Mouse (Mus musculus) cerebellum, adult (tissue): ENCODE results near the gene Cnmd.
A peak's percentile ranks its signal among the peaks of the same experiment; 100 is the strongest.

Experiments used
- ATAC-seq: cut with Nextera tagmentation; 2 replicates; pipeline ENCODE4 v1.9.2; 2017; ENCODE audit warnings: mild to moderate bottlenecking, moderate library complexity, mixed read lengths; ENCODE audit not compliant: insufficient number of reproducible peaks, low FRiP score, low TSS enrichment

The Cnmd gene

DNA sequence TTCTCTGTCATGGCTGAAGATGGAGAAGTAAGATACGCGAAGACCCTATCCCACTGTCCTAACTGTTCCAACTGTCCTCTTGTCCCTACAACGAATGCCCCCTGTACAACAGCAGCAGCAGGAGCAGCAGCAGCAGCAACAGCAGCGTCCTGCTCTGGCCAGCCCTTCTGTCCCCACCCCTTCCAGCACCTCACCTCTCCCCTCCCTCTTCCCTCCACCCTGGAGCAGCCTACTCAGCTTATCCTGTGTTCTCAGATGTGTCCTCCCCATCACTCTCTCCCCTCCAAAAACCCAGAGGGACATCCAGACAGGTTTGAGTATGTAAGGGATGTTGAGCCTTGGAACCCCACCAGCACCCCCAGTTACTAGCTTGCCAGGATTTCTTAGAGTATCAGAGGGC lies at the start of gene Cnmd:
TSS of gene Cnmd (minus strand) at position 170 of the 400 bp plus-strand sequence.
- no peak for ATAC-seq

DNA sequence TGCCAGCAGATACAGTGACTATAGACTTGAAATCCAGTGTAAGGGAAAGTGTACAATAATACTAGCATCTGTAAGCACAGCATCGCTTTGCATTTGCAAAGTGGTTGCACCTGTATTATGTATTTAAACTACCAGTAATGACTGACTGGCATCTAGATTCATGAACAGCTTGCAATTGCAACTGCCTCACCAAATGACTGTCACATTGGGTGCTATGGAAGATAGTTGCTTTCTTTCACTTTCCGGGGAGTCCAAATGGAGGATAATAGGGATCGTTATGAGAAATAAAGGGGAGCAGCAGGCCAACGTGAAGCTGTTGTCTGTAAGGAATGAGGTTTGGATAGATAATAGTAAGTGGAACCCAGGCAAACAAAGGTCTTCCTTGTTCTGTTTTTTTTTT lies 49.3 kb upstream of the Cnmd start:
- ATAC-seq: no peak

DNA sequence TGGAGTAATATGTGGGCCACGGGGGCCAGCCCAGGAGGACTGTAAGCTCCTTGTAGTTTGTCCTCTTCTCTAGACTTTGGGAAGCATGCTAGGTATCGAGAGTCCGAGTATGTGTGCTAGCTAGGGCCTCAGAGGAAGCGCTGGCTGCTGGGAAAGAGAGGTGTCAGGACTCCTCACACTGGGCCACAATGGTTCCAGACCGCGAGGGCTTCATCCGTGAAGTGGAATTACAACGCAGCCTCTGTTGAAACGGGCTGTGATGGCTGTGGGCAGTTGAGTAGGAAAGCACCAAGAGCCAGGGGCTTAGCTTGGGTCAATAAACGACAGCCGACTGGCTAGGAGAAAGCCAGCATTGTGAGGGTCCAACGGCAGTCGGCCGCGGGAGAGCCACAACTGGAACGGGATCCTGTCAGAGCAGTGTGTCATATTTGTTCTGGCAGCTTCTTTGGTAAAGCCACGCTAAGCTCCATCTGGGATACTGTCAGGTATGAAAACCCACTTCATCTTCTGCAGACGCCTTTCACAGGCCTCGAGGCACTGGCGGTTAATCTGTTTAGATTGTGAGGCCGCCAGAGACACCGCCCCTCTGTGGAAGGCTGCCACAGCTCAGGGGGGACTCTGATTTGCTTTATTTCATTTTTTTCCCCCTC lies 41.7 kb upstream of the Cnmd start:
- ATAC-seq: no peak

DNA sequence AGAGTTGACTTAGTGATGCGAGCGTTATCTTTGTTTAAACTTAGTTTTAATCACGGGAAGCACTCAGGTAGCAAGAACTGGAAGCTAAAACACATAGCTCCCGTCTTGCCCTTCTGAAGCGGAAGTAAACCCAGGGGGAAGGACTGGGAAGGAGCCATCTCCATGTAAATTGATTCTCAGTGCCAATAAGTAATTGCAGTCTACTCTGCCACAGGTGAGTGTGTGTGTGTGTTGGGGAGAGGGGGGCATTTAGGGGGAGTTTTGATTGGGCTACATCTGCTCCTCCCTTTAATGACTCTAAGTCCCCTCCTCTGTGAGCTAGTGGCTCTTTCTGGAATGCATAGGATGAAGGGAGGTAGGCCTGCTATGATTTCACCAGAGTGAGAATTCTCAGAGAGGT lies 39.6 kb upstream of the Cnmd start:
- ATAC-seq: no peak

DNA sequence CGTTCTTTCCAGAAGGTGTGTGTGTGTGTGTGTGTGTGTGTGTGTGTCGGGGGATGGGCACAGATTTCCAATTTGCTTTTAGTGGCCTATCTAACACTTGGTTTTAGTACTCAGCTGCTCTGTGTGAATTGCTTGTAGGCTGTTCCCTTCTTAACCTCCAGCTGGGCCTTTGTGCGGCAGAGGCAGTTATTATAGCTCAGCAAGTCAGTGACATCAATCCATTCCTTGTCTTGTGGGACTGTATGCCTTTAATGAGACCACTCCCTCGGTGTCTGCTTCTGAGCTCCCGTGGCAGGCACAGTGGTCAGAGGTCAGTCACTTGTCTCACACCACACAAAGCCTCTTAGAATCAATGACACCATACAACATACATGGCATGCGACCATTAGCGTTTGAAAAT lies 39.1 kb upstream of the Cnmd start:
- no peak for ATAC-seq

DNA sequence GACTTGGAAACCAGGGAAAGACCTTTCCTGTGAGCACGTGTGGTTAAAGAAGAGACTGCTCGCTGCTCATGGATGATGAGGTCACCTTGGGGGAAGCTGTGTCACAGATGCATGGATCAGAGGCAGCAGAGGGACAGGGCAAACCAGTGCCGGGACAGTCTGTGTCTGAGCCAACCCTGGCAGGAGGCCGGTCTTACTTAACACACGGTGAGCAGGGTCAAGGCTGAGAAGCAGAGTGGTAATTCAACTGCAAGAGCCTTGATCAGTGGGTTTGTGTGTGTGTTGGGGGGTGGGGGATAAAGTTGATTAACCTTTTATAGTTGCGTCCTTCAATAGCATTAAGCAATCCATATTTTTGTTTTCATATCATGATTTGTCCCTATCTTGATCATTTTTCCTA lies 37.4 kb upstream of the Cnmd start:
- ATAC-seq: no peak

DNA sequence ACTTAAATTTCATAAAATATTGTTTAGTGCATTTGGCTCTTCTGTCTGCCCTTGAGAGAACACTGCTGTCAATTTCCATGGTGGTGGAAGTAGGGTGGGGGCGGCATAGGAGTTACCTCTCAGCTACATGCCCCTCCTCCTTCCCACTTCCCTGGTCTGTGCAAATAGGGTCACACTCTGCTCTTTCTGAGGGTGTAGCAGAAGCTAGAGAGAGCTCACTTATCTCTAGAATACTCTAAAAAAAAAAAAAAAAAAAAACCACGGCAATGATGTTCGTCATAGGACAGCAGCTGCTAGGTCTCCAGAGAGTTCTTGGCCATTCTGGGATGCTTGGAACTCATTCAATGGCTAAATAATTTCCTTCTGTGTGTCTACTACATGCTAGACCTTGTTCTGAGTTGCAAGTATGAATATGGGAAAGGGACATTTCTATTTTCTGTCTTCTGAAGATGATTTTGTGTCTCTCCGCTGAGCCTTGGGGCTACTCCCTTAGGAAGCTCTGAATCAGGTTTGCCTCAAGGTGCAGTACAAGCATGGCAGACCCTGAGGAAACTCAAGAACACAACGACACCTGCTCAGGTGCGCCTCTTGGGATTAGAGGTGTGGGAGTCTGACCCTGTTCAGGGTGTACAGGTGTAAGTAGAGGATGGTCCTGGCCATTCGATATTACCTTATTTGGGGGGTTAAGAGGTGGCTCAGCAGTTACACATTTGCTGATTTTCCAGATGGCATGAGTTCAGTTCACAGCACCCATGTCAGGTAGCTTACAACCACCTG lies 28.3 kb upstream of the Cnmd start:
- ATAC-seq: no peak

DNA sequence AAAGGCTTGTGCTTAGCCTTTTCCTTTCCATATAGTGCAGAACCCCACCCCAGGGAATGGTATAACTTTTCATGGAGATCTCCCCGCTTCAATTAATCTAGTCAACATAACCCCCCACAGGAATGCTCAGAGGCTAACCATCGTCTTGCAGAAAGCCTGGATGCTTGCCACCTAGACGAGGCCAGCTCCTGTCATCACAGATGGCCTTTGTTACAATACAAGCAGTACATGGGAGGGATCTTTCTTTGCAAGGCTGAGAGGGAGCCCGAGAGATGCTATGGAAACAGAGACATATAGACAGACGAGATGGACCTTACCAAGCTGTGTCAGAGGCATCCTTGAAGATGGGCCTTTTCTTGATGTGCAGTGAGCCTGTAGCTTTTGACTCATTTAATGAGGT lies 18.7 kb upstream of the Cnmd start:
- no peak for ATAC-seq

DNA sequence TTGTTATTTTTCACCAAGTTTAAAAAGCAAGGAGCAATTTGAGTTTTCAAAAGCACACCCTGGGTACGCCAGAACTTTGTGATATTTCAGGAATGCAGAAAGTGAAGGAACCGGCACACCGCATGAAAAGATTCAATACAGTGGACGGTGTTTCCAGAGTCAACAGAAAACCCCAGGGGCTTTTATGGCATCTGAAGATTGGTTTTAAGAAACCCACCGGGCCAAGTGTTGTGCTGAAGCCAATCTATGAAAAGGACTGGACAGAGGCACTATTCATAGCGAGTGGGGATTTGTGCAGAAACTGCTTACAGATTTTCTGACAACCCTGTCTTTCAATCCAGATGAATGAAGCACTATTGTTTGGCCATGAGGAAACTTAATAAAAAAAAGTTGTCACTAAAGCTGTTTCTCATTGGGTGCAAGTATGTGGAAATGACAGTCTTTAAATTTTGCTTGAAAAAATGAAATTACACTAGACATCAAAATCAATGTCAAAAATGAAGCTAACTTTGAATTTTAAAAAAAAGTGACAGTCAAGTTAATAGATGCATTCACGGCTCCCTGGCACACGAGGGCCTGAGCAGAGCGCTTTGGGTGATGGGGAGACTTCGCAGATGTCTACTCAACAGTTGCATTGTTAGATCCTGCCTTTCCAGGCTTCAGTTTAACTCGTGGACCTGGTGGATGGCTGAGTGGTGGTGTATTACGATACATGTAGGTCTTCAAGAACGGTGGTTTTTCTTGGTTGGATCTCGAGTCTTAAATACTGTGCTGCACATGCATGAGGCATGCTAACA lies 16.1 kb upstream of the Cnmd start:
- ATAC-seq: no peak

DNA sequence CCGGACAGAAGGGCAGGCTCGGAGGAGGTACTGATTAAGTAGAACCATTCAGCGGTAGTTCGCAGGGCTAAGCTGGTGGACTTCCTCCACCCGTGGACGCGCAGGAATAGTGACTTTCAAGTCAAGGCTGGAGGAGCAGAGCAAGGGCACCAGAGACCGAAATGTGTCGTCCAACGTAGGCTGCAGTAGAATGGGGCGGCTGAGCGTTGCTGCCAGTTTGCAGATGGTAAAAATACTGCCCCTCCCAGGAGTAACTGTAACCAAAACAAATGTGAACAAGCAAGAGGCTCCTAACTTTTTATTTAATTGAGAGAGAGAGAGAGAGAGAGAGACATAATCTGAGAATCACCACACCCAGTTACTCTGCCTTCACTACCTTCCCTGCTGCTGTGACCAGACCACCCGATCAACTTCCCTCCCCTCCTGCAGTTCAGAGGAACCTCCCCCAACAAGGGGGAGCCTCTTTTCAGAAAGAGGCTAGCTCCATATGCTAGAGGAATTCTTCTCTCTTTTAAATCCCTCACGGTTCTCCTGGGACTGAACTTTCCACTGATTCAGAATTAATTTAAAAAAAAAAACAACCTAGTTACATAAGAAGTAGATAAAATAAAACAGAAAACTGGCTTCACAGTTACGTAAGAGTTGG lies 15.3 kb upstream of the Cnmd start:
- no peak for ATAC-seq

DNA sequence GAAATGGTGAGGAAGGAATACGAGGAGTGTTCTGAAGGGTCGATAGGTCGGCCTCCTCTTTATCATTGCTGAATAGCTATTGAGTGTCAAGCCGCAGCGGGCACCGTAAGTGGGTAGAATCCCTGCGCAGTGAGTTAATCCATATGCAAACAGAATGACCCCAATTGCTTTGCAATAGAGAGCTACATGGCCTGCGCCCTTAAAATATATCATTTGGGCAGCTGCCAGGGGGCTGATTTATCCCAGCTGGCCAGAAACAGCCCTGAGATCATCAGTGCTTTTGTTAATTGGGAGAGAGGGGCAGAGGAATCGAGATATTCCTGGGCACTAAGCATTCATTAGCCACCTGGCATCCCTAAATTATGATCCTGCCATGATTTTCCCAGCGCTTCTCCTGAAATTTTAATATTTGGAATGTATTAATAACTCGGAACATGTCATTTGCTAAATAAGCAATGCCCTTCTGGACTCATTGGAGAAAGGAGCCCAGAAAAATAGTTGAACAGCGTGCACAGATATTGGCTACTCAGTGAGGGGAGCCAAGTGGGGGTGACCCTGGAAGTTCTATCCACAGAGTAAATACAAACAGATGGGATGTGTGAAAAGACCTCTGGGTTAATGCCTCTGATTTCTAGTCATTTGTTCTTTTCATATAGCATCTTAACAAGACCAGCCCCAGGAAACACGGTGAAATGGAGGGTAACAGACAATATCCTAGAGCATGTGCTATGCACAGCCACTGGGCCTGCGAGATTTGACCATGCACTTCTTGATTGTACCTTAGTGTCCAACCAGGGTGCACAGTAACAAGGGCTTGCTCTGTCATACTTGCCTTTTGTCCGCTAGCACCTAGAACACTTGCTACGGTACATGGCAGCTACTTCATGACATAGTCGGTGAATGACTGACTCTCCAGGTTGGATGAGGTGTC lies 11.4 kb upstream of the Cnmd start:
- ATAC-seq: no peak

DNA sequence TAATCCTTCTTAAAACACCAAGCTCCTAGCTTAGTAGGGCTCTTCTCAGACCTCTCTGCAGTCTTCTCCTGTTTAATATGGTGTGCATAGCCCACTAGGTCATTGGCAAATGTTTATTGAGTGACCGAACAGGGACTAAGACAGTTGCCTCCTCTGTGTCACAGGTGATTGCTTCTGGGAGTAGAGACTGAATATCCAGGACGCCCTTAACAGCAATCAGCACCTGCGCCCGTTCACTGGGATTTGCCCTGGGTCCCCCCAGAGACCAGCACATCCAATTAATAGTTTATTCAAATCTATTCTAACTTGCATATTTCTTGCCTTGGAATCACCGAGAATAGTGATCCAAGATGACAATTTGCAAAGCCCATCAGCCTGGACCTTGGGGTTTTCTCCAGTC lies 10.6 kb upstream of the Cnmd start:
- no peak for ATAC-seq

DNA sequence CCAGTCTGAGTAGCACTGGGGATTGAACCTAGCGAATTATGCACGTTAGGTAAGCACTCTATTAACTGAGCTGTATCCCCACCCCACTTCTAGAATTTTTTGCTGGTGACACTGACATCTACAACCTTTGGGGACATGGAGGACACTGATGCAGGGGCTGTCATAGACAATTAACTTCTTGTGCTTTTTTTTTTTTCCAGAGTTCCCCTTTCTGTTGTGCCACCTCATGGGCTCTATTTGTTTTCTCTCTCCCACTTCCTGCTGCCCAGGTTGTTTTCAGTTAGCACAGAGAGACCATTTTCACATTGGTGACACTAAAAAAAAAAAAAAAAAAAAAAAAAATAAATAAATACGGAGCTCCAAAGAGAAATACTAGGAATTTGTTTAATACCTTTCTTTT lies 9.0 kb upstream of the Cnmd start:
- ATAC-seq: no peak

DNA sequence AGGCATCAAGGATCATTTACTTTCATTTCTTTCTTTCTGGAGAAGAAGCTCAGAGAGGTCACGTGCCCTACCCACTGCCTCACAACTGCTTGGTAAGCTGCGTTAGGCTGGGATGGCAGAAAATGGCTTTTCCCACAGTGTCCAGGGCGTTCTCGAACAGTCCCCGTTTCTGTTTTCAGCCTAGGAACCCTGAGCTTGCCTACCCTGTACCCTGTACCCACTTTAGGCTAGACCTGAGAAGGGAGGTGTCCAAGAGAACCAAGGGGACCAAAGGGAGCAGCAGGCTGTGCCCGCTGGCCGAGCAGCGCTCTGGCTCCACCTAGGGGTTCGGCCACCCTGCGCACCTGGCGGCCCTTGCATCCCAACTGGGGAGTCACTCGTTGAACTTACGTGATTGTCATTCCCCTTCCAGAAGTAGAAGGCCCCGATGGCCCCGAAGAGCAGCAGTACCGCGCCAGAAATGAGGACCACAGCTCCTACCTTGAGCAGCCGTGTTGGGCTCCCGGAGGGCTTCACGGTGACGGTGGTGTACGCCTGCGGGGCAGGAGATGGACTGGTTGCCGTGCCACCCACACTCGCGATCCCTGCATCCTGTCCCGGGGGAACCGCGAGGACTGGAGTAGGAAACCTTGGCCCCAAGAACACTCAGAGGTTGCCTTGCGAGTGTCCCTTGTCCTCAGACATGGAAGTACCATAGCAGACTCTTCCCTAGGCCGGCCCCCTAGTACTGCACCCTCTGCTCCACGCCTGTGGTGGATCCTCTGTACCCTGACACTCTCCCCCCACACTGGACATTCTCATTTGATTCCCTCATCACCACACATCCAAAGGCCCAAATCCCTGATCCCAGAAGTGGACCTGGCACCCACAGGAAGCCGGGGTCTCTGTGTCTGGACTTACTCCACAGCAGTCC lies 709 bp downstream of the Cnmd start:
- ATAC-seq: peak; percentile 62

DNA sequence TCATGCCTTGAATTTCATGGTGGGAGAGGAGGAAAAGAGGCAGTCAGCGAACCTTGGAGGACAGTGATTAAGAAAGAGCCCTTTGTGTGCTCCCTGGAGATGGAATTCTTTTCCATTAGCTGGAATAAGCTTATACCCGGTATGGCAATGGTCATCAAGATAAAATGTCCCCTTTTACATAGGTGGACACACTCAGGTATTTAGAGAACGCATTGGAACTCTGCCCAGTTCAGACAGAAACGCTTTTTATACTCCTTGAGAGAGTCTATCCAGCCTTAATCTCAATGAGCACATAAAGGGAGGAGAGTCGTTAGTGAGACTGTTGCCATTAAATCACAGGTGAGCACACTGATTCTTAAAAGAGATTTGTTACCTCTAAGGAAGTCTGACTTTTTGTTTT lies 1.5 kb downstream of the Cnmd start:
- no peak for ATAC-seq

DNA sequence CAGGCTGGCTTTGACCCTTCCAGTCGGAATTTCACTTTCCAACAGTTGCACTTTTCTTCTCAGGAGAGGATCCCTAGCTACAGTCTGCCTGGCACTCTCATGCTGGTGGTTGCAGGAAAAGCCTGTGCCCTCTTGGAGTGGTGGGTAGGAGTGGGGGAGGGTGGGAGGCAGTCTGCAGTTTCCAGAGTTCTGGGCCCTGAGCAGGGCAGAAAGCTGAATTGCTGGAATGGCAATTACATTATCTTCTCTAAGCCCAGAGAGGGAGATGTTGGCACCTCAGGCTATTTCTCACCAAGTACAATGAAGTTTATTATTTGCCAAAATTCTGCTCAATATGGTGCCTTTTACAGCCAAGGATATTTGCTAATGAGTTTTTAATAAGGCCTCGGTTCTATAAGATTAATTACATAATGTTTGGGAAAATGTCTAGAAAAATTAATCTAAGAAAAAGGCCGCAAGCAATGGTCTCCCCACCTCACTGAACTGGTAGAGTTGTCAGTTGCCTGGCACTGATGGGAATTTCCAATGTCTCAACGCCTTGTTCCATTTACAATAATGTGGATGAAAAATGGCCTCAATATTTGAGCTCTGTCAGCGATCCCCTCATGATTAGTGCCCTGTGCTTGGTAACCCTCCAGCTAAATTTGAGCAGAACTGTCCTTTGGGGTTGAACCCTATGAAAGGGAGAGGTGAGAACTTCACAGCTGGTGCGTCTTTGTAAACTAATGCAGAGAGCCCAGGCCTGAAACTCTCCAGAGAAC lies 3.0 kb downstream of the Cnmd start:
- no peak for ATAC-seq

DNA sequence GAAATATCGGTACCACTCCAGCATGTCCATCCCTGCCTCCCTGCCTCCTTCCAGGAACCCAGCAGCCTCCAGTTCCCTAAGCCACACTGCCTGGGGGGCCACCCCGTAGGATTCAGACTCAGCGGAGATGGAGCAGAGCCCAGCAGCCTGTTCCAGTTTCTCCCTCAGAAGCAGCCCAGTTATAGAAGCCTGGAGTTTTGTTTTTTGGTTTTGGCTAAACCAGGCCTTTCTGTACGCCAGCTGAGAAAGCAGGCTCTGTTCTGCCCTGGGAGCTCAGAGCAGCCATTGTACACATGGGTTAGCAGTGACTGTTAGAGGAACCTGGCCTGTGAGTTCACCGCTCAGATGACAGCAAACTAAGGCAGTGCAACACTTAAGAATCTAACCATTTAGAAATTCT lies 3.7 kb downstream of the Cnmd start:
- ATAC-seq: peak; percentile 60; the same call in 1 of the 2 replicates

DNA sequence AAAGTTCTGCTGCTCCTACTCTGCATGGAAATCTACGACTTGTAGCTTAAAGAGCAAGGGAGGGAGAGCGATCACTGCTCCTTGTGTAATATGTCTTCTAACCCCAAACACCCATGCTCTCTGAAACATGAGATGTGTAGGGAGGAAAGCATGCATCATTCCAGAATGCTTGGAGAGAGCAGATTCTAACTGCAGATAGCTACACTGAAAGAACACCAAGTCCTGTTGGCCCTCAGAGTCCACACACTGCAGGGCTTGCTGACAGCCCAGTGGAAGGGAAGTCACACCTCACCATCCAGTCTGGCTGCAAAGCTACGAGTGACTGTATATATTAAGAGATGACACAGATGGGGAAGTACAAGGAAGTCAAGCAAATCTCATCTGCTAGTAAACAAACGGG lies 9.3 kb downstream of the Cnmd start:
- ATAC-seq: no peak
